Mouse (Mus musculus) stomach, embryonic 15.5 days (tissue): ENCODE results near the gene 2010300C02Rik. TPM values are rescaled to one million over a fixed set of nuclear protein-coding genes. Genes with fewer than 3 reads are reported as not detected.
A peak's percentile ranks its signal among the peaks of the same experiment; 100 is the strongest.

Source experiments
- ATAC-seq: fragments of 200-750 bp; cut with Nextera tagmentation; 2 replicates; pipeline ENCODE4 v1.8.0; 2017; ENCODE audit warnings: low read depth, moderate number of reproducible peaks, moderate TSS enrichment; ENCODE audit not compliant: insufficient read depth, low FRiP score
- H3K27ac ChIP-seq: fragments of 300-500 bp; sonication (generic); 2 replicates; pipeline ENCODE4 v1.5.1; 2015; ENCODE audit warnings: mild to moderate bottlenecking, inconsistent platforms
- H3K27me3 ChIP-seq: fragments of 300-500 bp; sonication (generic); replicated peaks from 2 replicates; pipeline ENCODE4 v1.6.1; 2015; ENCODE audit warnings: inconsistent platforms
- H3K36me3 ChIP-seq: fragments of 300-500 bp; sonication (generic); 2 replicates; pipeline ENCODE4 v1.6.1; 2015; ENCODE audit warnings: inconsistent platforms
- H3K4me1 ChIP-seq: fragments of 300-500 bp; sonication (generic); 2 replicates; pipeline ENCODE4 v1.6.1; 2015; ENCODE audit warnings: inconsistent platforms
- H3K4me2 ChIP-seq: fragments of 300-500 bp; sonication (generic); 2 replicates; pipeline ENCODE4 v1.6.1; 2015; ENCODE audit warnings: mild to moderate bottlenecking, inconsistent platforms
- H3K4me3 ChIP-seq: fragments of 300-500 bp; sonication (generic); replicated peaks from 2 replicates; pipeline ENCODE4 v1.5.1; 2015; ENCODE audit warnings: inconsistent platforms
- H3K9ac ChIP-seq: fragments of 300-500 bp; sonication (generic); 2 replicates; pipeline ENCODE4 v1.6.1; 2015; ENCODE audit warnings: inconsistent platforms
- H3K9me3 ChIP-seq: fragments of 300-500 bp; sonication (generic); 2 replicates; pipeline ENCODE4 v1.6.1; 2016; ENCODE audit warnings: inconsistent platforms
- WGBS: fragments of 180-500 bp; shearing (Covaris S2); methylation state at CpG from one replicate; pipeline ENCODE4 v1.1.7; 2015; 5-methylcytosine and 5-hydroxymethylcytosine counted together
- polyA plus RNA-seq: library from polyadenylated mRNA; unstranded; fragments of >200 nt; fragmentation: Nextera tagmentation; extraction: Ambion mirVana; gene quantifications from 2 replicates; pipeline ENCODE4 v1.2.1, GENCODE M21; 2015

2010300C02Rik gene
- polyA plus RNA-seq, 1 experiment from 2014 or later: 13.3 TPM

GRCm38 (mm10) chr1:37635716-37636115, 84.2 kb downstream of the 2010300C02Rik start:
- Histone ChIP-seq H3K36me3 (no peaks in the 10 kb centered on the region), H3K9ac (no peak overlapping the region), H3K9me3 (no peaks in the 10 kb centered on the region), H3K27me3 (no peaks in the 10 kb centered on the region), H3K27ac (no peak overlapping the region), H3K4me2 (no peak overlapping the region), H3K4me1 (peaks cover 4% of the 10 kb centered on the region; the same call in 1 of the 2 replicates), H3K4me3 (no peak overlapping the region)
- ATAC-seq: no peak
- WGBS: 66% methylated on average over 7 of the region's 7 CpGs

- Histone ChIP-seq H3K4me3 (no peak overlapping the region), H3K9me3 (no peaks in the 10 kb centered on the region), H3K27me3 (no peaks in the 10 kb centered on the region), H3K4me2 (no peak overlapping the region), H3K9ac (no peak overlapping the region), H3K36me3 (no peaks in the 10 kb centered on the region), H3K4me1 (peaks cover 4% of the 10 kb centered on the region; the same call in 1 of the 2 replicates), H3K27ac (no peak overlapping the region)
- WGBS: 18% methylated on average over 4 of the region's 4 CpGs
- ATAC-seq: 0 out of 2 replicates have a peak, but pooled peaks have one; percentile 12
Observed at GRCm38 (mm10) chr1:37634658-37635057, 85.2 kb downstream of the 2010300C02Rik start.

DNA sequence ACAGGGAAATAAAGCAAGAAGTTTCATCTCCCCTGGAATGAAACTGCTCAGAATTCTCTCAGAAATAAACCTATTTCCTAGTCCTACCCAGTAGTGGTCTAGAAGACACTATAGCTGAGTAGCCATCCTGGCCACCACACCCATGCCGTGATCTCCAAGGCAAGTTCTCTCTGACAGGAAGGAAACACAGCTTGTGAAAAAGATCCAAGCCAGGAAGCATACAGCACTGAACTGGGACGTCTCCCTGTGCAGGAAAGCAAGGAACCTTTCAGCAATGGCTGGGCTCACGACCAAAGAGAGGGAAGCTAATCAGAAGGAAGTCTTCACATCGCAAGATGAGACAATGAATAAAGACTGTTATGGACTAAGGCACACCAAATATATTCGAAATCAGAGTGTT, 86.4 kb downstream of the 2010300C02Rik start:
- Histone ChIP-seq H3K4me3 (no peak overlapping the region), H3K4me1 (no peaks in the 10 kb centered on the region), H3K27me3 (no peaks in the 10 kb centered on the region), H3K36me3 (no peaks in the 10 kb centered on the region), H3K9me3 (no peaks in the 10 kb centered on the region), H3K9ac (no peak overlapping the region), H3K27ac (no peak overlapping the region), H3K4me2 (no peak overlapping the region)
- WGBS: 60% methylated on average over 5 of the region's 5 CpGs
- no peak for ATAC-seq

GRCm38 (mm10) chr1:37632425-37632824, 87.5 kb downstream of the 2010300C02Rik start:
- Histone ChIP-seq H3K36me3 (no peaks in the 10 kb centered on the region), H3K27me3 (no peaks in the 10 kb centered on the region), H3K4me3 (no peak overlapping the region), H3K4me2 (no peak overlapping the region), H3K9ac (no peak overlapping the region), H3K4me1 (no peaks in the 10 kb centered on the region), H3K27ac (no peak overlapping the region), H3K9me3 (no peaks in the 10 kb centered on the region)
- 81% methylated on average over 8 of the region's 8 CpGs for WGBS
- no peak for ATAC-seq

GRCm38 (mm10) chr1:37631456-37631855, 88.4 kb downstream of the 2010300C02Rik start:
- no peak for ATAC-seq

DNA sequence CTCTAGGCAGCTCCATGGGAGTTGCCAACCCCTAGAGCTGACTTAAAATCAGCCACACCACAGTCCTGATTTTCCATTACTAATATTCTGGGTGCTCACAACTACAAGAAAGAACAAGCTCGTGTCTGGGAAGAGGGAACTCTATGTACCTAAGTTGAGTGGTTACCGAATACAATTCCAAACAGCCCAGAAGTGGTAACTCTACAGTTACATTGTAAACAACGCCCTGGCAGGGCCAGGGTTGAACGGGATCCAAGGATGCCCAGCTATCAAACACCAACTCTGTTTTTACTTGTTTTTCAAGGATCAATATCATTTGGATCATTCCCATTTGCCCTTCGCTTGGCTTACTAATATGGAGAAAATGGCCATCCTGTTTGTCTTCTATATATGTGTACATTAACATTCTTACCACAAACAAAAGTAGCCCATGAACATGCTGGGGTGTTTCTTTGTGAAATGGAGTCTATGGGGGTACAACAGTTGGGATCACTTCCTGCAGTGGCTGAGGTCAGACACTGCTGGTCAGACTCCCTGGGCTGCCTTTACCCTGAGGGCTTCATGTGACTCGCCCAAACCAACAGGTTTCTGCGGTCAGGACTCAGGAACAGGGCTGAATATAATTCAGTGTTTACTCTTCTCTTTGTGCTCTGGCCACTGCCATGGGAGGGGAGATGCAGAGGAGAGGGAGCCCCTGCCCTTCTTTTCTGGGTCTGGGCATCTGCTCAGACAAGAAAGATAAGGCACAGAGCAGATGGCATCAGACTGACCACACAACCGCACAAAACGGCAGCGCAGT, 89.3 kb downstream of the 2010300C02Rik start:
- H3K27ac ChIP-seq: peak overlapping the region; percentile 13; the same call in 1 of the 2 replicates
- no peak overlapping the region for H3K4me3 ChIP-seq
- no peak overlapping the region for H3K9ac ChIP-seq
- no peaks in the 10 kb centered on the region for H3K27me3 ChIP-seq
- ATAC-seq: no peak
- 67% methylated on average over 10 of the region's 10 CpGs for WGBS
- H3K4me2 ChIP-seq: no peak overlapping the region
- H3K36me3 ChIP-seq: no peaks in the 10 kb centered on the region
- H3K4me1 ChIP-seq: no peaks in the 10 kb centered on the region
- H3K9me3 ChIP-seq: no peaks in the 10 kb centered on the region

More at GRCm38 (mm10) chr1:37631456-37631855, 88.4 kb downstream of the 2010300C02Rik start:
- Histone ChIP-seq H3K4me3 (no peak overlapping the region), H3K4me2 (no peak overlapping the region), H3K36me3 (no peaks in the 10 kb centered on the region), H3K9me3 (no peaks in the 10 kb centered on the region), H3K27ac (no peak overlapping the region), H3K4me1 (no peaks in the 10 kb centered on the region), H3K27me3 (no peaks in the 10 kb centered on the region), H3K9ac (no peak overlapping the region)
- 79% methylated on average over 6 of the region's 6 CpGs for WGBS

GRCm38 (mm10) chr1:37629876-37630275, 90.0 kb downstream of the 2010300C02Rik start:
- no peaks in the 10 kb centered on the region for H3K9me3 ChIP-seq
- H3K27ac ChIP-seq: no peak overlapping the region
- ATAC-seq: no peak

DNA sequence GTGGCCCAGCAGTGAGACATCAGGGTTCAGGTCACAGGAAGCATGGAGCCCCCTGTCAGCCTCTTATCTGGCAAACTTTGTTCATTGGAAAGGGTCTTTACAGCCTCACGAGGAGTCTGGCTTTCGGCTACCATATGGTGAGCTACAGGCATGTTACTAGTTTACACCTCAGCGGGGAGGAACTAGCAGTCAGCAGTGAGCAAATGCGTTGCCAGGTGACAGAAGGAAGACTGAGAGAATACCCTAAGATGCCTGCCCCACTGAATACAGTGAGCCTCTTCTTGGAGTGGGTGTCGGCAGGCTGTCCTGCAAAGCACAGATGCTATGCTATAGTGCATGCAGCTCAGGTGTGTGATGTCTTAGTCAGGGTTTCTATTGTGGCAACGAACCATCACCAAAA, 91.1 kb downstream of the 2010300C02Rik start:
- 46% methylated on average over 6 of the region's 6 CpGs for WGBS
- Histone ChIP-seq H3K4me3 (no peak overlapping the region), H3K36me3 (no peaks in the 10 kb centered on the region), H3K9ac (no peak overlapping the region), H3K27ac (no peak overlapping the region), H3K27me3 (no peaks in the 10 kb centered on the region), H3K4me1 (no peaks in the 10 kb centered on the region), H3K4me2 (no peak overlapping the region), H3K9me3 (no peaks in the 10 kb centered on the region)
- no peak for ATAC-seq

More at GRCm38 (mm10) chr1:37629876-37630275, 90.0 kb downstream of the 2010300C02Rik start:
- Histone ChIP-seq H3K4me3 (no peak overlapping the region), H3K9ac (no peak overlapping the region), H3K36me3 (no peaks in the 10 kb centered on the region), H3K4me2 (no peak overlapping the region), H3K27me3 (no peaks in the 10 kb centered on the region), H3K4me1 (no peaks in the 10 kb centered on the region)
- 88% methylated on average over 5 of the region's 5 CpGs for WGBS

DNA sequence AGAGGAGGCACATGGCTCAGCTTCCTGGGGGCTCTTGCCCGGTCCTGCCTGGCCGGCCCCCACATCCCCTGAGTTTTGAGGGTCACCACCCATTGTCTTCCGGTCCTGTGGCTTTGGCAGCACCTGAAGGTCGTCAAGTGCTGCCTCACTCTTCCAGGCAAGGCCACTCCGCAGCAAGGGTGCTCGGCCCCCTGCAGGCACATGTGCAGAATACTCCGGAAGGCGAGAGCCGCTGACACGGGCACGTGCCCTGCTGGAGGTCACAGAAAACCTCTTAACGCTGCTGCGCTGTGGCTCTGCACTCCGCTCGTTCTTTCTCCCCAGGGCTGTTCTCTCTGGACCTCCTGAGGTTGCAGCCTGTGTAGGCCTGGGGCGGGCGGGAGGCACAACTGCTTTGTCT, 95.7 kb downstream of the 2010300C02Rik start:
- Histone ChIP-seq H3K9me3 (no peaks in the 10 kb centered on the region), H3K36me3 (no peaks in the 10 kb centered on the region), H3K4me3 (no peak overlapping the region), H3K9ac (no peak overlapping the region), H3K27me3 (no peaks in the 10 kb centered on the region), H3K4me1 (no peaks in the 10 kb centered on the region), H3K27ac (no peak overlapping the region), H3K4me2 (no peak overlapping the region)
- no peak for ATAC-seq
- WGBS: 85% methylated on average over 17 of the region's 17 CpGs

- no peak overlapping the region for H3K4me3 ChIP-seq
- H3K27me3 ChIP-seq: no peaks in the 10 kb centered on the region
- H3K27ac ChIP-seq: no peak overlapping the region
- no peak overlapping the region for H3K9ac ChIP-seq
- no peak for ATAC-seq
- H3K4me2 ChIP-seq: no peak overlapping the region
- peaks cover 12% of the 10 kb centered on the region; the same call in 1 of the 2 replicates for H3K4me1 ChIP-seq
- 81% methylated on average over 6 of the region's 6 CpGs for WGBS
- H3K9me3 ChIP-seq: no peaks in the 10 kb centered on the region
- no peaks in the 10 kb centered on the region for H3K36me3 ChIP-seq
Observed at GRCm38 (mm10) chr1:37622049-37622448, 97.8 kb downstream of the 2010300C02Rik start.

GRCm38 (mm10) chr1:37619542-37619941, 100.3 kb downstream of the 2010300C02Rik start:
- WGBS: 38% methylated on average over 1 of the region's 1 CpGs
- Histone ChIP-seq H3K36me3 (no peaks in the 10 kb centered on the region), H3K4me2 (no peak overlapping the region), H3K27ac (0 out of 2 replicates have a peak overlapping the region, but pooled peaks have one; percentile 77), H3K4me1 (peaks cover 28% of the 10 kb centered on the region), H3K9ac (no peak overlapping the region), H3K9me3 (no peaks in the 10 kb centered on the region), H3K4me3 (no peak overlapping the region), H3K27me3 (no peaks in the 10 kb centered on the region)
- ATAC-seq: no peak

DNA sequence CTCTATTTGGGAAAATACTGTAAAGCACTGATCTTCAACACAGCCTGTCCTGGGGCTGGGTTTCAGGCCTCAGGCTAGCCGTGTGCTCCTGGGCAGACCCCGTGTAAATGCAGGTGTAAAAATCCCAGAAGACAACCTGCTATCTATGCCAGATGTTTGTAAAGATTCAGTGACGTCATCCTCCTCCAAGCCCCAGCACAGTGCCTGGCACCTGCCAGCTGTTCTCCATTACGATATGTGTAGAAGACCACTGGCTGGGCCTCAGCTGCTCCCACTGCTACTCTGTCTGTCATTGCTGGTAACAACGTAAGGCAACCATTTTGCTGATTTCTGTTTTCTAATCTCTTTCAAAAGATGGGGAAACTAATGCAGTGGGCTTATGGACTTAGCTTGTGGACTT, 102.8 kb downstream of the 2010300C02Rik start:
- Histone ChIP-seq H3K4me2 (no peak overlapping the region), H3K27ac (peak overlapping the region; percentile 77), H3K27me3 (no peaks in the 10 kb centered on the region), H3K9ac (no peak overlapping the region), H3K9me3 (no peaks in the 10 kb centered on the region), H3K4me1 (peaks cover 37% of the 10 kb centered on the region), H3K36me3 (no peaks in the 10 kb centered on the region), H3K4me3 (no peak overlapping the region)
- 54% methylated on average over 5 of the region's 5 CpGs for WGBS
- ATAC-seq: no peak; the same call in 1 of the 2 replicates
